Mouse (Mus musculus): Measurements from ENCODE around the gene Itgb7. TPM values are rescaled to one million over a fixed set of nuclear protein-coding genes. Genes with fewer than 3 reads are reported as not detected.
A peak's percentile ranks its signal among the peaks of the same experiment; 100 is the strongest.

The Itgb7 gene
- total and polyA plus RNA-seq, 3 experiments = 7.4 to 15.2 TPM; not detected in 1

DNA sequence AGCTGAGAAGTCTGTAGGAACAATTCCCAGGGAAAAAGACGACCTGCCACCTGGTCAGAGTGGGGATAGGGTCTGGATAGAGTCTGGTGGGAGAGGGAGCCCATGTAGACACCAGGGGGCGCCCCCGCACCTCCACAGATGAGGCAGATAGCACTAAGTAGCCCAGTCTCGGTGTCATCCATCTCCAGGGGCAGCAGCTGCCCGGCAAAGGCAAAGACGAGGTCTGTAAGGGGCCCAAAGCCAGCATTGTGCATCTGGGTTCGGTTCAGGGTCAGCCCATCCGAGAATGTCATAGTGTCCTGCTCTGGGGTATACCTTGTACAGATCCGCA lies 7.5 kb upstream of the Itgb7 start:
- peaks cover 0 to 1% of the 10 kb centered on the region in 2 experiments; a peak in 2 of 4 replicates for H3K27me3 ChIP-seq (ENCODE audit: control insufficient read depth in 1 of 2, insufficient read depth in 2 of 2, low read length in 2 of 2)
- TF ChIP-seq MEF2A (IDR thresholded peaks at IDR 0.05; ENCODE audit: extremely low read depth, insufficient replicate concordance, low read depth, low read length, poor library complexity, severe bottlenecking) = no peak
- 0 out of 2 replicates have a peak, but pooled peaks have one; percentile 12 for TF ChIP-seq ELF1 (IDR thresholded peaks at IDR 0.05; ENCODE audit: low read depth, low read length)
- TF ChIP-seq ETS1 (IDR thresholded peaks at IDR 0.05; ENCODE audit: low read depth, low read length) = no peak
- TF ChIP-seq ZC3H11A (IDR thresholded peaks at IDR 0.05; ENCODE audit: low read depth, low read length) = peak; percentile 94
- no peak for TF ChIP-seq GABPA (IDR thresholded peaks at IDR 0.05; ENCODE audit: low read depth, low read length)
- TF ChIP-seq MAX (IDR thresholded peaks at IDR 0.05; ENCODE audit: low read length) = no peak
- TF ChIP-seq E2F4 (IDR thresholded peaks at IDR 0.05; ENCODE audit: borderline replicate concordance, low read depth, low read length) = no peak
- TF ChIP-seq EP300 (IDR thresholded peaks at IDR 0.05; ENCODE audit: low read depth in 1 of 2, low read length in 2 of 2) = no peak
- TF ChIP-seq USF2 (IDR thresholded peaks at IDR 0.05; ENCODE audit: borderline replicate concordance in 1 of 2, insufficient read depth in 1 of 2, low read depth in 1 of 2, low read length in 2 of 2) = no peak
- TF ChIP-seq CHD1 (IDR thresholded peaks at IDR 0.05; ENCODE audit: low read depth, low read length) = no peak
- no peak for TF ChIP-seq POLR2AphosphoS2 (IDR thresholded peaks at IDR 0.05; ENCODE audit: low read length)
- no peak for TF ChIP-seq JUND (IDR thresholded peaks at IDR 0.05; ENCODE audit: low read depth, low read length)
- TF ChIP-seq RCOR1 (IDR thresholded peaks at IDR 0.05; ENCODE audit: low read depth, low read length) = no peak
- TF ChIP-seq SMC3 (IDR thresholded peaks at IDR 0.05; ENCODE audit: low read depth, low read length) = peak; percentile 97
- no peak for TF ChIP-seq USF1 (IDR thresholded peaks at IDR 0.05; ENCODE audit: low read depth, low read length)
- TF ChIP-seq CHD2 (IDR thresholded peaks at IDR 0.05; ENCODE audit: low read length) = no peak
- TF ChIP-seq GATA1 (IDR thresholded peaks at IDR 0.05; ENCODE audit: low read depth, low read length) = peak; percentile 62
- peak; percentile 92 for TF ChIP-seq RAD21 (IDR thresholded peaks at IDR 0.05; ENCODE audit: low read depth, low read length)
- TF ChIP-seq POLR2AphosphoS5 (IDR thresholded peaks at IDR 0.05; ENCODE audit: borderline replicate concordance, low read depth, low read length) = no peak
- TF ChIP-seq CTCF (IDR thresholded peaks at IDR 0.05 in 2 of 3, conservative IDR thresholded peaks at IDR 0.05 in 1 of 3; ENCODE audit: control insufficient read depth in 1 of 3, insufficient read depth in 1 of 3, low read depth in 2 of 3, low read length in 3 of 3, poor library complexity in 1 of 3, severe bottlenecking in 1 of 3) = peak; percentile 92 to 98 (median 96)
- no peak for TF ChIP-seq MYB (IDR thresholded peaks at IDR 0.05; ENCODE audit: low read depth, low read length)
- no peak for TF ChIP-seq SIN3A (IDR thresholded peaks at IDR 0.05; ENCODE audit: low read length)
- peak; percentile 81 for DNase-seq (ENCODE audit: low read depth, low spot score)
- H3K27ac ChIP-seq (ENCODE audit: control insufficient read depth, low read depth, low read length) = no peak overlapping the region
- peaks cover 0 to 14% of the 10 kb centered on the region in 2 experiments; a peak in 3 of 4 replicates for H3K4me1 ChIP-seq (ENCODE audit: control insufficient read depth in 1 of 2, insufficient read depth in 2 of 2, low read length in 2 of 2)
- H3K79me2 ChIP-seq (ENCODE audit: control insufficient read depth, insufficient read depth, low read length, poor library complexity) = no peaks in the 10 kb centered on the region
- no peak overlapping the region for H3K4me3 ChIP-seq (ENCODE audit: control insufficient read depth in 1 of 2, insufficient read depth in 1 of 2, low read depth in 2 of 2, low read length in 2 of 2)
- no peak overlapping the region for H3K9ac ChIP-seq (ENCODE audit: control insufficient read depth, low read depth, low read length, poor library complexity, severe bottlenecking)
- peaks cover 0 to 3% of the 10 kb centered on the region in 2 experiments; a peak in 2 of 4 replicates for H3K36me3 ChIP-seq (ENCODE audit: control insufficient read depth in 1 of 2, insufficient read depth in 2 of 2, low read length in 2 of 2)
- H3K9me3 ChIP-seq (replicated peaks; ENCODE audit: insufficient read depth, low read length) = no peaks in the 10 kb centered on the region

Data from MEL (cell line).